Mouse (Mus musculus) heart, embryonic 11.5 days (tissue): ENCODE data around the gene Ucn. TPM values are rescaled to one million over a fixed set of nuclear protein-coding genes. Genes with fewer than 3 reads are reported as not detected.

ENCODE experiments used
- ATAC-seq: fragments of 200-750 bp; cut with Nextera tagmentation; replicated peaks from 2 replicates; pipeline ENCODE4 v1.8.0; 2017; ENCODE audit warnings: moderate library complexity; ENCODE audit not compliant: insufficient number of reproducible peaks, low FRiP score, low TSS enrichment
- H3K27ac ChIP-seq: fragments of 300-500 bp; sonication (generic); 2 replicates; pipeline ENCODE4 v1.5.1; 2014; ENCODE audit warnings: mild to moderate bottlenecking, low read depth, low read length
- H3K27me3 ChIP-seq: fragments of 300-500 bp; sonication (generic); 2 replicates; pipeline ENCODE4 v1.6.1; 2014; ENCODE audit warnings: mild to moderate bottlenecking, low read length, mixed read lengths; ENCODE audit not compliant: control insufficient read depth, insufficient read depth
- H3K36me3 ChIP-seq: fragments of 300-500 bp; sonication (generic); 2 replicates; pipeline ENCODE4 v1.6.1; 2014; ENCODE audit warnings: mild to moderate bottlenecking, low read length, moderate library complexity, mixed read lengths; ENCODE audit not compliant: control insufficient read depth, insufficient read depth
- H3K4me1 ChIP-seq: fragments of 300-500 bp; sonication (generic); 2 replicates; pipeline ENCODE4 v1.6.1; 2014; ENCODE audit warnings: low read length; ENCODE audit not compliant: control insufficient read depth, insufficient read depth
- H3K4me2 ChIP-seq: fragments of 300-500 bp; sonication (generic); 2 replicates; pipeline ENCODE4 v1.6.1; 2014; ENCODE audit warnings: mild to moderate bottlenecking, moderate library complexity
- H3K4me3 ChIP-seq: fragments of 300-500 bp; sonication (generic); 2 replicates; pipeline ENCODE4 v1.5.1; 2014; ENCODE audit warnings: low read depth, low read length
- H3K9ac ChIP-seq: fragments of 300-500 bp; sonication (generic); 2 replicates; pipeline ENCODE4 v1.6.1; 2014; ENCODE audit warnings: mild to moderate bottlenecking, low read depth, low read length, moderate library complexity
- H3K9me3 ChIP-seq: fragments of 300-500 bp; sonication (generic); replicated peaks from 2 replicates; pipeline ENCODE4 v1.6.1; 2016; ENCODE audit warnings: low read length; ENCODE audit not compliant: control insufficient read depth
- WGBS: fragments of 180-500 bp; shearing (Covaris S2); extraction: QIAGEN DNeasy Blood & Tissue Kit; methylation state at CpG from one replicate; pipeline ENCODE4 v1.1.7; 2014; ENCODE audit not compliant: insufficient replicate concordance; 5-methylcytosine and 5-hydroxymethylcytosine counted together
- polyA plus RNA-seq: library from polyadenylated mRNA; unstranded; fragments of >200 nt; fragmentation: Nextera tagmentation; extraction: Ambion mirVana; gene quantifications from 2 replicates; pipeline ENCODE4 v1.2.1, GENCODE M21; 2014

Gene Ucn
- 0.51 TPM in 1 of 2 replicates, not detected in the other for polyA plus RNA-seq

DNA sequence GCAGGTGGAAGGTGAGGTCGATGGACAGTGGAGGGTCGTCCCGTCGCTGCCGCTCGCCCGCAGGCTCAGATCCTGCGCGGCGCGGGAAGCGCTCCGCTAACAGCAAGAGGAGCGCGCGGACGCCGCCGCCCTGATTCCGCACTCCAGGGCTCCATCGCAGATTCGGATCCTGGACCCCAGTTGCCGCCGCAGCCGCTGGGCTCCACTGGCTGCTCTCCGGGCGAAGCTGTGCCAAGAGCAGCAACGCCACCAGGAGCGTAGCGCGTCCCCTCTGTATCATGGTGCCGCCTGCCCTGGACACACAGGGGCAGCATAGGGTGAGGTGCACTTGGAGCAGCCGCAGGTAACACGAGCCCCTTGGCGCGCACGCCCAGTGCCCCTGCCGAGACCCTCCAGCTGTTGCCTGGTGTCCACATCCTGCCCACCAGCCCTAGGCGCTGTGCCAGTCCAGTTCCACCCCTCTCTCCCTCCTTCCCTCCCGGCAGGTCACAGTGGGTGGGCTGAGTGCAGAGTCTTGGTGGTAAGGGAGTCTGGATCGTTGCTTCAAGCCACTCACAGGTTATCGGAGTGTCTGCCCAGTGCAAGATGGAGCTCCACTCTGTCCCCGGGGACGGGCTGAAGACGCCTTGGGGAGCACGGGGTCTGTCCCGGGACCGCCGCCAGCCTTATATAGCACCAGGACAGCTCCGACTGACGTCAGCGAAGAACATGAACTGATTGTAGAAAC is at the start of gene Ucn:
Gene Ucn (minus strand): TSS at position 589 of the 727 bp plus-strand sequence.
- H3K9ac ChIP-seq, result no peak within 1 kb of the TSS
- 3% methylated on average over 52 of the region's 52 CpGs for WGBS
- peaks cover 22% of the 10 kb centered on the region for H3K4me1 ChIP-seq
- ATAC-seq, result no peak; the same call in 1 of the 2 replicates
- H3K27ac ChIP-seq, result no peak within 1 kb of the TSS
- peak within 1 kb of the TSS; percentile 59 for H3K4me2 ChIP-seq
- H3K9me3 ChIP-seq, result no peaks in the 10 kb centered on the region
- H3K36me3 ChIP-seq, result peaks cover 4% of the 10 kb centered on the region; the same call in 1 of the 2 replicates
- H3K27me3 ChIP-seq, result peaks cover 59% of the 10 kb centered on the region
- H3K4me3 ChIP-seq, result peak within 1 kb of the TSS; percentile 37

DNA sequence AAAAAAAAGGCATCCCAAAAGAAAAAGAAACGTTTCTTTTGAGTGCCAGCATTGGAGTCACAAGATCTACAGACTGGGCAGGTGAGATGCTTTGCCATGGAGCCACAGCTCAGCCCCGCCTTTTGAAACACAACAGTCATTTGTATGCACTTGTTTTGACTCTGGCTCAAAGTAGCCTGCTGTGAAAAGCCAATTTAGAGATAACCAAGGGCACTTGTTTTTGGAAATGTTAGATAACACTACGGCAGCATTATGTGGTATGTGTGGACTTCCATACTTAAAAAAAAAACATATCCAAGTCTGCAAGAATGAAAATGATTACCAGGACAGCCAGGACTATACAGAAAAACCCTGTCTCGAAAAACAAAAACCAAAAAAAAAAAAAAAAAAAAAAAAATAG is 45.0 kb upstream of the Ucn start:
- no peak overlapping the region for H3K27ac ChIP-seq
- WGBS, result 41% methylated on average over 4 of the region's 4 CpGs
- no peaks in the 10 kb centered on the region for H3K4me1 ChIP-seq
- H3K9me3 ChIP-seq, result no peaks in the 10 kb centered on the region
- H3K27me3 ChIP-seq, result no peaks in the 10 kb centered on the region
- H3K4me3 ChIP-seq, result no peak overlapping the region
- H3K4me2 ChIP-seq, result no peak overlapping the region
- H3K9ac ChIP-seq, result no peak overlapping the region
- peaks cover 15% of the 10 kb centered on the region for H3K36me3 ChIP-seq
- ATAC-seq, result no peak

DNA sequence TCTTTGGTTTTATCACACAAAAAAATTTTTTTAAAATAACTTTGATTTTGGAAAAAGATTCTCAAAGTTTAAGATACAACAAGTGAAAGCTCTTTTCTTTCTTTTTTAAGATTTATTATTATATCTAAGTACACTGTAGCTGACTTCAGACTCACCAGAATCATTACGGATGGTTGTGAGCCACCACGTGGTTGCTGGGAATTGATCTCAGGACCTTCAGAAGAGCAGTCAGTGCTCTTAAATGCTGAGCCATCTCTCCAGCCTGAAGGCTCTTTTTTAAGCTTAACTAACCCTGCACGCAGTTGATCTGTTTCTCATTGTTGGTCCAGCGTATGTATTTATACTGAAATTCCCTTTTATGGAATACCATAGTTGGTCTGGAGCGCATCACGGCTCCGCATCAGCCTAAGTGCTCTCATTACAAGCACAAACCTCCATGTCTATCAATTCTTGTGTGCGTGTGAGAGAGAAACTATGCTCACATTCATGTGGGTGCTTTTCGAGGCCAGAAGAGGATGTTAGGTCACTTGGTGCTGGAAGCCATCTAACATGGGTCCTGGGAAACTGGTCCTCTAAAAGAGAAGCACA is 42.6 kb upstream of the Ucn start:
- no peak overlapping the region for H3K4me3 ChIP-seq
- ATAC-seq, result no peak
- WGBS, result 93% methylated on average over 9 of the region's 9 CpGs
- no peaks in the 10 kb centered on the region for H3K27me3 ChIP-seq
- no peaks in the 10 kb centered on the region for H3K4me1 ChIP-seq
- no peaks in the 10 kb centered on the region; the same call in 1 of the 2 replicates for H3K36me3 ChIP-seq
- no peak overlapping the region; the same call in 1 of the 2 replicates for H3K4me2 ChIP-seq
- no peaks in the 10 kb centered on the region for H3K9me3 ChIP-seq
- no peak overlapping the region for H3K9ac ChIP-seq
- H3K27ac ChIP-seq, result no peak overlapping the region

DNA sequence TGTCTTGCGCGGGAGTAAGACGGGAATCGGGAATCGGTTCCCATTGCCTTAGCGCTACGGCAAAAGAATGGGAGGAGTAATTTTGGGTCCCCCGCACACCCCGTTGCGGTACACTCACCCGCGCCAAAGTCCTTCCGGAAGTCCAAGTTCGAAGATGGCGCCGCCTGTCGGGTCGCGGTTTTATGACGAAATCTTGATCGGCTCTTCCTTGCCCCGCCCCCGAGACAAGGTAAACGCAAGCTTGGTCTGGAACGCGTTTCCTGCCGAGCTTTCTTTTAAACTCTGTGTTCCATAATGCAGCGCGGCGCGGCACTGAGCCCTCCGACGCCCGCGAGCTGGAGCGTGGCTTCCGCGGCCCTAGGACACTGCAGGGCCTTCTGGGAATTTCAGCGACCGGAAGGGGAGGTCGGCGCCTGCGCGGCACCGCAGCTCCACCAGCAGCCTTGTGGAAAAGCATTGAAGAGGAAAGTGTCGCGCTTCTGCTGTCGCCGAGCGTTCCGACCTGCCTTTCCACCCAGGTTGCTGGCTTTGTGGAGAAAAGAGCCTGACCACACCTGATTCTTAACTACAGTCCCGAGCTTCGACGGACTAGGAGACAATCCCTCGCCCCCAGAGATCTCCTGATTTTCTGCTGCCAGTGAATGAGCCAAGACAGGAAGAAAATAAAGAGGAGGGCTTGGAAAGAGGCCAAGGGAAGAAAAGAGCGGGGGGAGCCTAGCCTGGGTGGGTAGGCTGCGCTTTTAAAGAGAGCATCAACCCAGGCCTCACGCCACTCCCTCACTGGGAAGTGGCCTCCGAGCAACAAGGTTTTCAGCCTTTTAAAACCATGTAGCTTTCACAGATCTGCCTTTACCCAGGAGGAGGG is 41.4 kb upstream of the Ucn start, which contains the start of the genes Gm29609 and Gtf3c2:
Gene Gm29609 (minus strand): TSS at position 146 of the 865 bp plus-strand sequence.
Gene Gtf3c2 (minus strand): TSS at position 379 of the 865 bp plus-strand sequence.
- Histone ChIP-seq H3K9me3 (no peaks in the 10 kb centered on the region), H3K27ac (peak within 1 kb of the TSS; percentile 99), H3K36me3 (no peaks in the 10 kb centered on the region; the same call in 1 of the 2 replicates), H3K4me3 (peak within 1 kb of the TSS; percentile 88), H3K4me1 (no peaks in the 10 kb centered on the region), H3K27me3 (no peaks in the 10 kb centered on the region), H3K4me2 (peak within 1 kb of the TSS; percentile 78), H3K9ac (peak within 1 kb of the TSS; percentile 81)
- WGBS, result under 1% methylated on average over 59 of the region's 59 CpGs
- peak; percentile 88 for ATAC-seq

DNA sequence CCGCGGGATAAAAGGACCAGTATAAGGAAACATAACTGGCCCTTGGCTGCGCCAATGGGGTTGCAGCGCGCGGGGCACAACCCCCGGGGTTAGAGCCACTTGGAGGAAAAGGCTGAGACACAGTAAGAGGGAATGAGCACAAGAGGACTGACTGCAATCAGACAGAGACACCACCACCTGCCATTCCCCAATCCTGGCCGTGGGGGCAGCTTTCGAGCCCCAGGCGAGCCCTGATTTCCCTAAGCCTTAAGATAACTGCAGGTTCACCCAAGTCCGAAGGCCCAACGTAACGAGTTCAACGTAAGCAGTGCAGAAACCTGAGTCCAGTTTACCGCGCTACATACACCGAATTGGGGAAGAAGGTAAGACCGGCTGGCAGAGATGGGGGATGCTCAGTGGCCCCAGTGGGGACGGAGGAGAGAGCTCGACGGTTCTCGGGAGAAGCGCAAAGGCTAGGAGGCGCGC is 40.7 kb upstream of the Ucn start:
- Histone ChIP-seq H3K4me2 (peak overlapping the region; percentile 78), H3K9me3 (no peaks in the 10 kb centered on the region), H3K9ac (peak overlapping the region; percentile 81), H3K27ac (peak overlapping the region; percentile 99), H3K36me3 (peaks cover 1% of the 10 kb centered on the region), H3K27me3 (no peaks in the 10 kb centered on the region), H3K4me1 (no peaks in the 10 kb centered on the region), H3K4me3 (peak overlapping the region; percentile 88)
- 0% methylated on average over 25 of the region's 25 CpGs for WGBS
- peak; percentile 27; the same call in 1 of the 2 replicates for ATAC-seq

DNA sequence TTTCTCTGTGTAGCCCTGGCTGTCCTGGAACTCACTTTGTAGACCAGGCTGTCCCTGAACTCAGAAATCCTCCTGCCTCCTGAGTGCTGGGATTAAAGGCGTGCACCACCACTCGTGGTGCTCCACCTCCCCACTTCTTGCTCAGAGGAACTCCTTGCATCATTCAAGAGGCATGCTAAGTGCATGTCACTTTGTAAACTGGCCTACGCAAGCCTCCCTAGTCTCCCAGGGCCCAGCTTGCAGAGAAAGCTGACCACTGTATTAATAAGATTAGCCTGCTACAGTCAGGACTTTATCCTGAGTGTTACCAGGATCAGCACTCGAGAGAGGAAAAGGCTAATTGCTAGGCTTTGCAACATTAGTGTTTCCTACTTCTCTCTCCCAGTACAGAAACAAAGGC is 30.0 kb upstream of the Ucn start:
- Histone ChIP-seq H3K9ac (no peak overlapping the region), H3K4me1 (no peaks in the 10 kb centered on the region), H3K4me3 (no peak overlapping the region), H3K4me2 (no peak overlapping the region), H3K27me3 (no peaks in the 10 kb centered on the region), H3K36me3 (peaks cover 41% of the 10 kb centered on the region), H3K27ac (no peak overlapping the region), H3K9me3 (no peaks in the 10 kb centered on the region)
- ATAC-seq, result no peak
- WGBS, result 85% methylated on average over 4 of the region's 4 CpGs

DNA sequence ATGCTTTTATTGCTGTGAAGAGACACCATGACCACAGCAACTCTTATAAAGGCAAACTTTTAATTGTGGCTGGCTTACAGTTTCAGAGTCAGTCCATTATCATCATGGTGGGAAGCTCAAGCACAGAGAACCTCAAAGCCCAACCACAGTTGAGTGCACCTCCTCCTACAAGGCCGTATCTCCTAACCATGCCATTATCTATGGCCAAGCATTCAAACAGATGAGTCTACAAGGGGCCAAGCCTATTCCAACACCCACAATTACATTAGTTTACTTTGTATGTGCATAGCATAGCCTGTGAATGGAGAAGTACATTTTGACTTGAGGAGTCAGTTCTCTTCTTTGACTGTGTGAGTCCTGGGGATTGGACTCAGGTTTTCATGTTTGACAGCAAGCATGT is 26.2 kb upstream of the Ucn start:
- H3K27ac ChIP-seq, result no peak overlapping the region
- H3K4me1 ChIP-seq, result no peaks in the 10 kb centered on the region
- no peak overlapping the region for H3K4me2 ChIP-seq
- ATAC-seq, result no peak
- H3K27me3 ChIP-seq, result no peaks in the 10 kb centered on the region
- no peak overlapping the region for H3K4me3 ChIP-seq
- H3K9ac ChIP-seq, result no peak overlapping the region
- WGBS, result 70% methylated on average over 1 of the region's 1 CpGs
- peaks cover 42% of the 10 kb centered on the region for H3K36me3 ChIP-seq
- H3K9me3 ChIP-seq, result no peaks in the 10 kb centered on the region

DNA sequence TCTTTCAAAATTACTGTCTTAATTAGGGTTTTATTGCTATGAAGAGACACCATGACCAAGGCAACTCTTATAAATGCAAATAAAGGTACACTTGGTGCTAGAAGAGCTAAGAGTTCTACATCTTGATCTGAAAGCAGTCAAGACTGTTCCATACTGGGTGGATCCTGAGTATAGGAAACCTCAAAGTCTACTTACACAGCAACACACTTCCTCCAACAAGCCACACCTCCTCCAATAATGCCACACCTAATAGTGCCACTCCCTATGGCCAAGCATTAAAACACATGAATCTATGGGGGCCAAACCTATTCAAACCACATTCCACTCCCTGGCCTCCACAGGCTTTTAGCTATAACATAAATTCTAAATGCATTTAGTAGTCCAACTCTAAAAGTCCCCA is 23.8 kb upstream of the Ucn start:
- Histone ChIP-seq H3K27me3 (no peaks in the 10 kb centered on the region), H3K4me1 (no peaks in the 10 kb centered on the region), H3K9me3 (no peaks in the 10 kb centered on the region), H3K27ac (no peak overlapping the region), H3K36me3 (peaks cover 50% of the 10 kb centered on the region), H3K4me2 (no peak overlapping the region), H3K9ac (no peak overlapping the region), H3K4me3 (no peak overlapping the region)
- no peak for ATAC-seq
